In the genomic region with DNA sequence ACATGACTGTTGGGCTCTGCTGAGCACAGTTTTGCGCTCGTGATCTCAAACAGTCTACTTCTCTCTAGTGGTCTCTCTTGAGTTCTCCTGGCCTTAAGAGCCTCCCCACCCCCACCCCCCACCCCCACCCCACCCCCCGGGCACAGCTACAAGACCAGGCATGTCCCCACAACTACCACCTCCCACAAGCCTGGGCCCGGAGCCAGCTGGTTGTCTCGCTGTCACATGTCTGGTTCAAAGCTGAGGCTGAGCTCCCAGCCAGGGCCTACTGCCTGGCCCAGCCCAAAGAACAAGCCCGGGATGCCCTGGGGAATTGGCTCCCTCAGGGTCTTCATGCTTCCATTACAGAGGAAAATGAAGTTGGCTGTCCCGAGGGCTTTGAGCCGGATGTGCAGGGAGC, we compare ENCODE assay signal across 10 mouse cellular contexts. TPM values are rescaled to one million over a fixed set of nuclear protein-coding genes. Genes with fewer than 3 reads are reported as not detected.
DNase-seq lines count a peak whose midpoint lies in the region; ATAC-seq lines count a peak whose summit lies in the region.
"Had no signal": no experiment of that assay in that cellular context is flagged by ENCODE, and none has a peak within 500 bp of the region (broad histone marks: within the 10 kb centered on the region; RNA-seq: fewer than 3 reads in every experiment).

No protein-coding gene starts in this region.

- peak; percentile 53 for DNase-seq in right cerebral cortex, postnatal 14 days
- no peak for DNase-seq in right cerebral cortex, postnatal 36 days (ENCODE audit: low spot score in 2 of 2)
- DNase-seq in lung, postnatal 36 days: peak; percentile 67
- no peak for DNase-seq in frontal cortex, postnatal 14 days (ENCODE audit: low spot score in 2 of 2)
- DNase-seq in spleen, postnatal 10 days (ENCODE audit: low spot score in 2 of 2): no peak

- no peak overlapping the region for H3K27ac ChIP-seq in forebrain, embryonic 16.5 days (ENCODE audit: low read length)
- H3K27ac ChIP-seq in forebrain, embryonic 12.5 days: no peak overlapping the region
- peak overlapping the region; percentile 67 for H3K27ac ChIP-seq in intestine, embryonic 16.5 days (ENCODE audit: low read length)
- H3K27ac ChIP-seq: midbrain, embryonic 12.5 days had no signal

- H3K9ac ChIP-seq in forebrain, embryonic 16.5 days (replicated peaks; ENCODE audit: low read depth, low read length): no peak overlapping the region
- no peak overlapping the region for H3K9ac ChIP-seq in forebrain, embryonic 12.5 days
- peak overlapping the region; percentile 46 for H3K9ac ChIP-seq in intestine, embryonic 16.5 days (ENCODE audit: low read depth, low read length)
- H3K9ac ChIP-seq: midbrain, embryonic 12.5 days had no signal

- H3K4me3 ChIP-seq in forebrain, embryonic 16.5 days (replicated peaks; ENCODE audit: low read length): no peak overlapping the region
- no peak overlapping the region for H3K4me3 ChIP-seq in forebrain, embryonic 12.5 days (replicated peaks)
- no peak overlapping the region for H3K4me3 ChIP-seq in intestine, embryonic 16.5 days (ENCODE audit: low read length)
- H3K4me3 ChIP-seq: midbrain, embryonic 12.5 days had no signal

- peaks cover 18% of the 10 kb centered on the region for H3K4me1 ChIP-seq in forebrain, embryonic 16.5 days (replicated peaks; ENCODE audit: control insufficient read depth, insufficient read depth, low read length)
- H3K4me1 ChIP-seq in forebrain, embryonic 12.5 days: peaks cover 22% of the 10 kb centered on the region
- H3K4me1 ChIP-seq in intestine, embryonic 16.5 days (ENCODE audit: control insufficient read depth, insufficient read depth, low read length): peaks cover 37% of the 10 kb centered on the region

- 46% methylated on average over 8 of the region's 8 CpGs for WGBS in forebrain, embryonic 16.5 days
- WGBS in forebrain, embryonic 12.5 days: 78% methylated on average over 8 of the region's 8 CpGs
- WGBS in intestine, embryonic 16.5 days: 64% methylated on average over 8 of the region's 8 CpGs

- H3K4me2 ChIP-seq in forebrain, embryonic 16.5 days (ENCODE audit: low read length): no peak overlapping the region
- no peak overlapping the region for H3K4me2 ChIP-seq in forebrain, embryonic 12.5 days
- 0 out of 2 replicates have a peak overlapping the region, but pooled peaks have one; percentile 21 for H3K4me2 ChIP-seq in intestine, embryonic 16.5 days (ENCODE audit: low read depth, low read length)
- H3K4me2 ChIP-seq: midbrain, embryonic 12.5 days had no signal

- no peaks in the 10 kb centered on the region for H3K36me3 ChIP-seq in forebrain, embryonic 16.5 days (ENCODE audit: control insufficient read depth, insufficient read depth)
- H3K36me3 ChIP-seq in forebrain, embryonic 12.5 days (replicated peaks): no peaks in the 10 kb centered on the region
- no peaks in the 10 kb centered on the region for H3K36me3 ChIP-seq in intestine, embryonic 16.5 days (ENCODE audit: control insufficient read depth, insufficient read depth, low read length)
- H3K36me3 ChIP-seq: G1E; midbrain, embryonic 12.5 days had no signal

- no peaks in the 10 kb centered on the region for H3K9me3 ChIP-seq in forebrain, embryonic 16.5 days (ENCODE audit: control insufficient read depth, low read length)
- no peaks in the 10 kb centered on the region for H3K9me3 ChIP-seq in forebrain, embryonic 12.5 days
- no peaks in the 10 kb centered on the region for H3K9me3 ChIP-seq in intestine, embryonic 16.5 days (ENCODE audit: control insufficient read depth, low read length)
- H3K9me3 ChIP-seq: G1E; midbrain, embryonic 12.5 days had no signal

- peak; percentile 26; the same call in 1 of the 2 replicates for ATAC-seq in forebrain, embryonic 16.5 days
- ATAC-seq in forebrain, embryonic 12.5 days (ENCODE audit: low FRiP score): no peak
- no peak for ATAC-seq in intestine, embryonic 16.5 days

- peaks cover 4% of the 10 kb centered on the region; the same call in 1 of the 2 replicates for H3K27me3 ChIP-seq in forebrain, embryonic 16.5 days (replicated peaks; ENCODE audit: control insufficient read depth, insufficient read depth, low read length)
- peaks cover 34% of the 10 kb centered on the region for H3K27me3 ChIP-seq in forebrain, embryonic 12.5 days
- H3K27me3 ChIP-seq in intestine, embryonic 16.5 days (replicated peaks; ENCODE audit: control insufficient read depth, insufficient read depth, low read length): no peaks in the 10 kb centered on the region

RNA-seq across cellular contexts. Expression of gene Ass1, which starts 15.7 kb away (rescaled TPM):
- 6.0 and 8.0 TPM in 2 replicates for polyA plus RNA-seq in forebrain, embryonic 16.5 days (2015; fragmentation: Nextera tagmentation; extraction: Ambion mirVana)
- polyA plus RNA-seq in forebrain, embryonic 12.5 days (2016; fragmentation: Nextera tagmentation; extraction: Ambion mirVana): 4.0 and 4.9 TPM in 2 replicates
- 374 and 535 TPM in 2 replicates for polyA plus RNA-seq in intestine, embryonic 16.5 days (2015; fragmentation: Nextera tagmentation; extraction: Ambion mirVana)
- polyA plus RNA-seq: G1E had no signal

Comparison
In these comparisons a context has a peak if more than half of its experiments do, and no peak if none do; other contexts are left out.
1. DNase-seq: peak in right cerebral cortex, postnatal 14 days (single experiment) and lung, postnatal 36 days (single experiment); none in right cerebral cortex, postnatal 36 days (0 of 2), frontal cortex, postnatal 14 days (0 of 2) and spleen, postnatal 10 days (0 of 2).
2. RNA of gene Ass1, which starts 15.7 kb away (polyA plus RNA-seq): 374 to 535 TPM in intestine, embryonic 16.5 days; 6.0 to 8.0 TPM in forebrain, embryonic 16.5 days and 4.0 to 4.9 TPM in forebrain, embryonic 12.5 days; every median in the first group is over 10 times any median in the second.